Mouse (Mus musculus): ENCODE data around the gene Adora3.

- TF ChIP-seq CTCF (IDR thresholded peaks at IDR 0.05) (no peak), POLR2A (IDR thresholded peaks at IDR 0.05; ENCODE audit: insufficient read depth, low read depth, low read length) (no peak), EP300 (IDR thresholded peaks at IDR 0.05; ENCODE audit: insufficient read depth, low read depth, low read length) (no peak)
Observed at GRCm38 (mm10) chr3:105908976-105909375, 38.3 kb downstream of the Adora3 start.

Measured in heart, adult 2 months (tissue).